Mouse (Mus musculus) brain, embryonic 14.5 days (tissue): ENCODE measurements at regions not wholly inside any gene's neighbourhood (a gene's known extent, or its start where the extent isn't known, plus 50 kb on each side); places are given as distances from the start of the nearest gene placed in this dataset.
A peak's percentile ranks its signal among the peaks of the same experiment; 100 is the strongest.

Experiments used
- DNase-seq: peaks from one replicate; pipeline ENCODE4 v3.0.0-alpha.2; 2011; ENCODE audit warnings: low read depth
- CTCF ChIP-seq: fragments of 200-500 bp; IDR thresholded peaks from 2 replicates; pipeline ENCODE4 v1.5.1; 2012; ENCODE audit warnings: inconsistent platforms, mild to moderate bottlenecking, moderate library complexity, borderline replicate concordance; ENCODE audit not compliant: insufficient read depth, insufficient read length; ENCODE audit errors: extremely low read depth
- POLR2A ChIP-seq: fragments of 200-500 bp; IDR thresholded peaks from 2 replicates; pipeline ENCODE4 v1.6.1; 2012; ENCODE audit warnings: mild to moderate bottlenecking, inconsistent platforms, borderline replicate concordance; ENCODE audit not compliant: poor library complexity, insufficient read depth, insufficient read length, severe bottlenecking; ENCODE audit errors: extremely low read depth

DNA sequence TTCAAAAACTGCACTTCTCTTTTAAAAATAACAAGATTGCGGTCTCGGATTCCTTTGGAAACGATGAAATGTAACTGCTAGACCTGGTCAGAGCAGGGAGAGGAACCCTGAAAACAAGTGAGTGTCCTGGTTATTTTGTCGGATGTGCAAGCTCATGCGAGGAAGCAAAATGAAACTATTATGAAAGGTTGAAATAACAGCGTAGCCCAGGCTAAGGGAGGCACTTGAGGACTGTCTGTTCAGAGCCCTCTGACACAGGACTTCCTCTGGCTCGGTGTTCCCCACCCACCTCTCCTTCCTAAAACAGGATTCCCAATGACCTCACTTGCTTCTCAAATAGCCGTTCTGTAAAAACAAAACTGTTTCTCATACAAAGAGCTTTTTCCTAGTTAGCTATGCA is 51.3 kb upstream of the S1pr1 start:
- TF ChIP-seq POLR2A: no peak
- TF ChIP-seq CTCF: no peak
- DNase-seq: no peak

DNA sequence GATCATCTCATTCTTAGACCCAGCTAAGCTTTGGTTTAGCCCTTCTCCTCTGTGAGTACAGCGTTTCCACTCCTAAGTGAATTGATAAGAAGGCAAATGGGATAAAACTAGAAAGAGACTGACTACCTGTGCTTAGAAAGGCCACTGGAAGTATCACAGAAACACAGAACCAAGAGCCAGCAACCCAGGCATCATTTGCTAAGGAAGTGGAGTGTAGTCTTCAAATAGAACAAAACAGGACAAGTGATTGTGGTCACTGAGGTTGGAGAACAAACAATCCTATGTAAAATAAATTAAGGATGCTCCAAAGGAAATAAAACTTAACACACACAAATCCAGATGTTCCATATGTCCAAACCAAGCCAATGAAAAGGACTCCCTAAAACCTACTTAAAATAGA is 53.4 kb upstream of the S1pr1 start:
- no peak for DNase-seq

DNA sequence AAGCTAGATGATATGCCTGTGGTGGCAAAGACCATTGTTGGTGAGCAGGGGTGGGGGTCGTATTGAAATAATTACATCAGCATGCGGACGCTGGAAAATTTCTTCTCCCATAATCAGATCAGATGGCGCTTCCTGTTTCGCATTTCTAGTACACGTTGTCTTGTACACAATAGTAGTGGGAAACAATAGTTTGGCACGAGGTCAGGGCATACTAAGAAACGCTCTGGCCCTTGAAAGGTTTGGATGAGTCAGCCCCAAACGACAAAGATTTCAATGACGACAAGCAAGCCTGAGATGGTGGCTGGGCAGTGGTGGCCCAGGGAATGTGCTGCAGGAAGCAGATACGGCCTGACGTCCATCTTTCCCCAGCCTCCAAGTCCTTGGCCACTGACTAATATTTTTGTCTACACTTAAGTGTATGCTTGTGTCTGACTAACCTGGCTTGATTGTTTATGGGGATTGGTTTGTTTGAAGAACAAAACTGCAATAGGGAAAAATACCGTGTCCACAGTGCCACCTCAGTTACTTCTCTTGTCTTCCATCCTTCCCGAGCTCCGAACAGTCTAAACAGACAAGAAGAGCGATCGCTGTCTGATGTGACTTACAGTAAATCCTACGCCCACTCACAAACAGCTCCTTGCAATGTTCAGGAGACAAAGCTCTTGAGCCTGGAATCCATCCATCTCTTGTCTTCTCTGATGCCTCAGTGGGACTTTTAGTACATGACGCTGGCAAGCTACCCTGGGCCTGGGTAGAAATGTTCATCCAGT is 54.1 kb upstream of the S1pr1 start:
- TF ChIP-seq POLR2A (no peak), CTCF (no peak)
- no peak for DNase-seq

More for the DNA sequence above, 53.4 kb upstream of the S1pr1 start:
- TF ChIP-seq POLR2A (no peak), CTCF (no peak)

- TF ChIP-seq POLR2A (no peak), CTCF (no peak)
- DNase-seq: no peak
Measured at GRCm38 (mm10) chr3:115772676-115773075, 57.8 kb upstream of the S1pr1 start.

DNA sequence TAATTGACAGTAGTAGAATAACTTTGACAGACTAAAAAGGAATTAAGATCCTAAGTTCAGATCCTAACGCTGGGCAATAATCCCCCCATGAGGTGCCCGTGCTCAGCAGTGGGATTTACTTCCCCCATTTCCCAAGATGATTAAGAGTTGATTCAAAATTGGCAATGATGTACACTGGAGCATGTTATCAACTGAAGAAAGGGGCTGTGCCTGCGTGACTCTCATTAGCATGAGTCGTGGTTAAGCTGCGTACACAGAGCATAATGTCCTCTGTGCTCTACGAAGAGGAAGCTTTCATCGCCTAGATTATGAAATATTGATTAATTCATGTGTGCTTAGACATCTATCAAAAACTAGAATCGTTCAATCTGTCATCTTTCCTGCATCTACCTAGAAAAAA is 59.4 kb upstream of the S1pr1 start:
- peak; percentile 85 for DNase-seq
- TF ChIP-seq POLR2A (no peak), CTCF (no peak)

GRCm38 (mm10) chr3:115774723-115775122 is 59.9 kb upstream of the S1pr1 start:
- DNase-seq: peak; percentile 88

GRCm38 (mm10) chr3:115779144-115779890 is 64.4 kb upstream of the S1pr1 start:
- no peak for DNase-seq
- no peak for TF ChIP-seq CTCF
- no peak for TF ChIP-seq POLR2A

More at GRCm38 (mm10) chr3:115774723-115775122, 59.9 kb upstream of the S1pr1 start:
- TF ChIP-seq POLR2A: no peak
- no peak for TF ChIP-seq CTCF

- DNase-seq: no peak
- TF ChIP-seq CTCF: no peak
- no peak for TF ChIP-seq POLR2A
Measured at GRCm38 (mm10) chr3:115779906-115780305, 65.0 kb upstream of the S1pr1 start.

GRCm38 (mm10) chr3:115782726-115783125 is 67.9 kb upstream of the S1pr1 start:
- DNase-seq: no peak
- no peak for TF ChIP-seq POLR2A
- TF ChIP-seq CTCF: no peak

DNA sequence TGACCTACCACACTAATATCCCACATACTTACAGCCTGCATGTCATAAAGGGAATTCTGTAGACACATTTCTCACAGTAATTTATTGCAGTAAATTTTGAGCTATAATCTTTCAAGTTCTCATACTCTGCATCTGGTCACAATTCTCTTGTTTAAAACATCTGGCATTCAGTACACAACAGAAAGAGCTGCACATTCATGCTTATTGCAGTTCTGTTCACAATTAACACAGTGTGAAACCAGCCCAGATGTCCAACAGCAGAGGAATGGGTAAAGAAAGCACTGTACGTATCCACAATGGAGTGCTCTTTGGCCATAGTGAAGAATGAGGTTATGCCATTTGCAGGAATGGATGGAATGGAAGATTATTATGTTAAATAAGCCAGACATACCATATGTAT is 72.5 kb upstream of the S1pr1 start:
- TF ChIP-seq CTCF: no peak

GRCm38 (mm10) chr3:115788525-115788924 is 73.7 kb upstream of the S1pr1 start:
- DNase-seq: no peak
- TF ChIP-seq CTCF: no peak
- no peak for TF ChIP-seq POLR2A

More for the DNA sequence above, 72.5 kb upstream of the S1pr1 start:
- DNase-seq: no peak

GRCm38 (mm10) chr3:115789063-115789462 is 74.2 kb upstream of the S1pr1 start:
- no peak for DNase-seq
- no peak for TF ChIP-seq CTCF
- no peak for TF ChIP-seq POLR2A
